Comparison of ENCODE assay signal across 8 mouse cellular contexts in the genomic region with DNA sequence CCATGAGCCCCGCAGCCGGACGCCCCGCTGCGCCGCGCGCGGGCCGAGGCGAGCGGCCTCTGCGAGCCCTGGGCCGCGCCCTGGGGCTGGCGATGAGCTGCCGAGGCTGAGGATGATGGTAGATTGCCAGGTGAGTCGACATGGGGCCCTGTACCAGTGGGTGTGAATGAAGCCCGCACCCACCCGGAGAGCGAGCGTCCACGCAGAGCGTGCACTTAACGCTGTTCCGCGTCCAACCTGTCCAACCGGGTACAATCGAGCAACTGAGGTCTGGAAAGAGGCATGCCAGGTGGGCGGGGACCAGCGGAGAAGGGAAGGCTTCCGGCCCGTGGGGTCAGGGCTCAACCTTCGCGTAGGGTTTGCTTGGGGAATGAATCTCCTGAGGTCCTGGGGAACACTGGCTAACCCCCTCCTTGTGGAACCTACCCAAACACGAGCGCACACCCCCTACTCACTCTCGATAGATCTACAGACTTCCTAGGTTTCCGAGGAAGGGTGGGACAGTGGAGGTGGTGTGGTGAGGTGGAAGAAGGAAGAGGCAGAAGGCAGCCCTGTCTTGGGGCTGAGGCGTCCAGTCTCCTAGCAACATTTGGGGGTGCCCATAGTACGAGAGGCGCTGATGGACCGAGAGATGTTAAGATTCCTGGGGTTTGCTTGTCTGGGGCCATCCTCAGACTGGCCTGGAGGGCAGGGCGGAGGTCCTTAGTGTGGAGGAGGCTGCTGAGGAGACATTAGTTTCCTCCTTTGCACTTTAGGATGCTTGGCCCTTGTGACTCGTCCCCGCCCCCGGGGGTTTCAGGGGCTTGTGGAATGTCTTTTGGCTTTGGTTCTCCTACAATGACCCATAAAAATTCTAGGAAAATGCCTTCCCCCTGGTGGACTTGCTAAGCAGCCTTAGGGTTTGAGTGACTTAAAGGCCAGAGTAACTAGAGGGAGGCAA. TPM values are rescaled to one million over a fixed set of nuclear protein-coding genes. Genes with fewer than 3 reads are reported as not detected.
A peak's percentile ranks its signal among the peaks of the same experiment; 100 is the strongest.
DNase-seq lines count a peak whose midpoint lies in the region; ATAC-seq and TF ChIP-seq lines count a peak whose summit lies in the region.

No protein-coding gene starts in this region.

- H3K27me3 ChIP-seq in embryonic facial prominence, embryonic 13.5 days, result no peaks in the 10 kb centered on the region; the same call in 1 of the 2 replicates
- H3K27me3 ChIP-seq in lung, embryonic 15.5 days, result 0 out of 2 replicates have a peak, but pooled peaks cover 5% of the 10 kb centered on the region

- H3K27ac ChIP-seq in embryonic facial prominence, embryonic 13.5 days, result peak overlapping the region; percentile 79
- peak overlapping the region; percentile 79 for H3K27ac ChIP-seq in lung, embryonic 15.5 days

- H3K4me3 ChIP-seq in embryonic facial prominence, embryonic 13.5 days, result peak overlapping the region; percentile 75
- peak overlapping the region; percentile 70 for H3K4me3 ChIP-seq in lung, embryonic 15.5 days

- DNase-seq in left cerebral cortex, postnatal 36 days (ENCODE audit: low spot score in 2 of 2), result peak; percentile 32 to 60
- no peak for DNase-seq in left cerebral cortex, adult 18-20 months (ENCODE audit: low spot score in 2 of 2)
- DNase-seq in brain, embryonic 14.5 days (ENCODE audit: low read depth), result peak; percentile 51
- peak; percentile 77 for DNase-seq in induced T-regulatory cell, adult 2 months (ENCODE audit: low read depth)
- DNase-seq in retina, embryonic 14.5 days (ENCODE audit: low spot score), result peak; percentile 49
- DNase-seq in ovary, postnatal 14 days (ENCODE audit: low spot score), result no peak

- H3K9ac ChIP-seq in embryonic facial prominence, embryonic 13.5 days, result peak overlapping the region; percentile 93
- H3K9ac ChIP-seq in lung, embryonic 15.5 days, result peak overlapping the region; percentile 81

- H3K9me3 ChIP-seq in embryonic facial prominence, embryonic 13.5 days, result no peaks in the 10 kb centered on the region
- no peaks in the 10 kb centered on the region for H3K9me3 ChIP-seq in lung, embryonic 15.5 days

- 0 out of 2 replicates have a peak, but pooled peaks cover 7% of the 10 kb centered on the region for H3K36me3 ChIP-seq in embryonic facial prominence, embryonic 13.5 days
- no peaks in the 10 kb centered on the region for H3K36me3 ChIP-seq in lung, embryonic 15.5 days

- ATAC-seq in embryonic facial prominence, embryonic 13.5 days (ENCODE audit: insufficient number of reproducible peaks, insufficient read depth, low FRiP score, low TSS enrichment, low read depth), result no peak; the same call in 1 of the 2 replicates
- ATAC-seq in lung, embryonic 15.5 days (ENCODE audit: borderline replicate concordance, extremely low read depth, low FRiP score, low TSS enrichment), result peak; percentile 32

- intact Hi-C loops in left cerebral cortex, postnatal 36 days (cut with DNase I), result no loop called here

- no peak for TF ChIP-seq CTCF in brain, embryonic 14.5 days (IDR thresholded peaks at IDR 0.05; ENCODE audit: borderline replicate concordance, extremely low read depth, insufficient read depth, insufficient read length)

- WGBS in embryonic facial prominence, embryonic 13.5 days, result 5% methylated on average over 47 of the region's 47 CpGs
- 4% methylated on average over 47 of the region's 47 CpGs for WGBS in lung, embryonic 15.5 days

- no peak for TF ChIP-seq POLR2A in brain, embryonic 14.5 days (IDR thresholded peaks at IDR 0.05; ENCODE audit: borderline replicate concordance, extremely low read depth, insufficient read depth, insufficient read length, poor library complexity, severe bottlenecking)

- H3K4me2 ChIP-seq in embryonic facial prominence, embryonic 13.5 days, result peak overlapping the region; percentile 92
- H3K4me2 ChIP-seq in lung, embryonic 15.5 days, result peak overlapping the region; percentile 99

- peaks cover 39% of the 10 kb centered on the region for H3K4me1 ChIP-seq in embryonic facial prominence, embryonic 13.5 days
- peaks cover 19% of the 10 kb centered on the region for H3K4me1 ChIP-seq in lung, embryonic 15.5 days

RNA-seq across cellular contexts. Expression of a gene that starts 0.8 kb away (rescaled TPM):
- total RNA-seq in left cerebral cortex, postnatal 36 days (2021), result 10 to 100 TPM; 82.7 to 82.8 TPM
- total RNA-seq in left cerebral cortex, adult 18-20 months (2021), result 10 to 100 TPM; 78.2 to 87.4 TPM
- polyA plus RNA-seq in brain, embryonic 14.5 days (2012; rRNA removed), result 179 and 191 TPM in 2 replicates
- 56.9 and 61.3 TPM in 2 replicates for polyA plus RNA-seq in embryonic facial prominence, embryonic 13.5 days (2015; fragmentation: Nextera tagmentation; extraction: Ambion mirVana)
- polyA plus RNA-seq in lung, embryonic 15.5 days (2015; fragmentation: Nextera tagmentation; extraction: Ambion mirVana), result 30.9 and 31.7 TPM in 2 replicates

RNA-seq across cellular contexts. Expression of a gene that starts 7.8 kb away (rescaled TPM):
- 1 to 10 TPM; 1.7 TPM for total RNA-seq in left cerebral cortex, postnatal 36 days (2021)
- 1 to 10 TPM in 1 of 2 experiments, not detected in 1; 1.1 TPM for total RNA-seq in left cerebral cortex, adult 18-20 months (2021)
- polyA plus RNA-seq in brain, embryonic 14.5 days (2012; rRNA removed), result 0.37 TPM in 1 of 2 replicates, not detected in the other
- polyA plus RNA-seq in embryonic facial prominence, embryonic 13.5 days (2015; fragmentation: Nextera tagmentation; extraction: Ambion mirVana), result 1.4 TPM in 1 of 2 replicates, not detected in the other
- polyA plus RNA-seq in lung, embryonic 15.5 days (2015; fragmentation: Nextera tagmentation; extraction: Ambion mirVana), result 2.2 and 3.5 TPM in 2 replicates

RNA-seq across cellular contexts. Expression of a gene that starts 17.0 kb away (rescaled TPM):
- total RNA-seq in left cerebral cortex, postnatal 36 days (2021), result 1 to 10 TPM; 1.6 to 3.3 TPM
- 1 to 10 TPM; 2.4 to 2.6 TPM for total RNA-seq in left cerebral cortex, adult 18-20 months (2021)
- 0.91 and 1.8 TPM in 2 replicates for polyA plus RNA-seq in brain, embryonic 14.5 days (2012; rRNA removed)
- 0.35 and 0.58 TPM in 2 replicates for polyA plus RNA-seq in embryonic facial prominence, embryonic 13.5 days (2015; fragmentation: Nextera tagmentation; extraction: Ambion mirVana)
- polyA plus RNA-seq in lung, embryonic 15.5 days (2015; fragmentation: Nextera tagmentation; extraction: Ambion mirVana), result 0.98 and 1.8 TPM in 2 replicates

RNA-seq across cellular contexts. Expression of a gene that starts 45.8 kb away (rescaled TPM):
- 10 to 100 TPM; 35.4 to 39.0 TPM for total RNA-seq in left cerebral cortex, postnatal 36 days (2021)
- 10 to 100 TPM; 37.3 to 40.1 TPM for total RNA-seq in left cerebral cortex, adult 18-20 months (2021)
- 50.3 and 61.5 TPM in 2 replicates for polyA plus RNA-seq in brain, embryonic 14.5 days (2012; rRNA removed)
- polyA plus RNA-seq in embryonic facial prominence, embryonic 13.5 days (2015; fragmentation: Nextera tagmentation; extraction: Ambion mirVana), result 57.4 and 61.5 TPM in 2 replicates
- 53.0 and 53.7 TPM in 2 replicates for polyA plus RNA-seq in lung, embryonic 15.5 days (2015; fragmentation: Nextera tagmentation; extraction: Ambion mirVana)

RNA-seq across cellular contexts. Expression of a gene that starts 47.6 kb away (rescaled TPM):
- 1 to 10 TPM; 4.0 to 5.1 TPM for total RNA-seq in left cerebral cortex, postnatal 36 days (2021)
- total RNA-seq in left cerebral cortex, adult 18-20 months (2021), result 1 to 10 TPM; 4.4 to 5.2 TPM
- polyA plus RNA-seq in brain, embryonic 14.5 days (2012; rRNA removed), result 1.3 and 2.1 TPM in 2 replicates
- polyA plus RNA-seq in embryonic facial prominence, embryonic 13.5 days (2015; fragmentation: Nextera tagmentation; extraction: Ambion mirVana), result 0.91 and 1.7 TPM in 2 replicates
- 1.7 and 1.9 TPM in 2 replicates for polyA plus RNA-seq in lung, embryonic 15.5 days (2015; fragmentation: Nextera tagmentation; extraction: Ambion mirVana)

Comparison
In these comparisons a context has a peak if more than half of its experiments do, and no peak if none do; other contexts are left out.
1. DNase-seq: peak in left cerebral cortex, postnatal 36 days (2 of 2), brain, embryonic 14.5 days (single experiment), induced T-regulatory cell, adult 2 months (single experiment) and retina, embryonic 14.5 days (single experiment); none in left cerebral cortex, adult 18-20 months (0 of 2) and ovary, postnatal 14 days (single experiment).